Mouse (Mus musculus): ENCODE results near the gene Dot1l.
"Not testable (repeated sequence)": the region's sequence is repeated elsewhere in the genome, so short reads cannot be mapped to it uniquely, and the experiment has no call there.

Gene Dot1l

DNA sequence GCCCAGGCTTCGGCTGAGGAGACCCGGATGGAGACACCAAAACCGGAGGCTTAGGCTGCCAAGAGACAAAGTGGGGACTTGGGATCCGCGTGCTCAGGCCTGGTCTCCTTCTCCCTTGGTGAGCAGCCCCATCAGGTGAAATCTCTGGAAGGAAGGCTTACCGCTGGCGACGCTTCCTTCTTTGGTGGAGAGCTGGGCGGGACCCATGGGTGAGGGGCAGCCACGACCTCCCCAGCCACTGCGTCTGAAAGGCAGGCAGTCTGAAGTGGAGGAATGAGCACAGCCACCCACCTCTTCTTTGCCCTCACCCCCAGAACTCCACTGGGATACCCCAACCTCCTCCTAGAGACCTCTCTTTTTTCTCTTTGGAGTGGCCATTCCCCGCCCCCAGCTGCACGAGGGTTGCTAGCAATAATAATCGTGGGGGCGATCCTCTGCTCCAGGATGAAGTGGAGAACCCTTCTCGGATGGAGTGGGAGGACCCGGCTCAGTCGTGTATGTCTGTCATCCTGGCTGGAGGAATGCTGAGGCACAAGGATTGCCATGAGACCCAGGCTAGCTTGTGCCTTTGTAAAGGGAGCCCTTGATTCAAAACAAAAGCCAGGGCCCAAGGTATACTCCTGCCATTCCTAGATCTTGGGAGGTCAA, 54.1 kb downstream of the Dot1l start:
- in situ Hi-C loops (cut with MboI, MseI), result no loop called here

DNA sequence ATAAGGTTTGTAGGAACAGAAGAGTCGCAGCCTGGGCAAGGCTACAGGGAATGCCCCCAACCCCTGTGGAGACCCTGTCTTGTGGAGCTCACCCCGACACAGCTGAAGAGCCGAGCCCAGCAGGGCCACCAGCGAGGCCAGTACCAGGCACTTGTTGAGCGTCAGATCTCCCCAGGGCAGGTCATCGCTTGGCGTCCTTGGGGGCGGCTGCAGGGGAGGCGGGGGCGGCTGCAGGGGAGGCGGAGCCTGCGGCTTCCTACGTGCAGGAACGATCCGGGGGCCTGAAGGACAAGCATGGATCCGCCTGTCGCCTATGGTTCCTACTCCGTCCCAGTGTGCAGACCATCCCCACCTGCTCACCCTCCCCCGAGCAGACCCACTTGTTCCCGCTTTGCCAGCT, 55.1 kb downstream of the Dot1l start:
- in situ Hi-C loops (cut with MboI, MseI), result no loop called here

DNA sequence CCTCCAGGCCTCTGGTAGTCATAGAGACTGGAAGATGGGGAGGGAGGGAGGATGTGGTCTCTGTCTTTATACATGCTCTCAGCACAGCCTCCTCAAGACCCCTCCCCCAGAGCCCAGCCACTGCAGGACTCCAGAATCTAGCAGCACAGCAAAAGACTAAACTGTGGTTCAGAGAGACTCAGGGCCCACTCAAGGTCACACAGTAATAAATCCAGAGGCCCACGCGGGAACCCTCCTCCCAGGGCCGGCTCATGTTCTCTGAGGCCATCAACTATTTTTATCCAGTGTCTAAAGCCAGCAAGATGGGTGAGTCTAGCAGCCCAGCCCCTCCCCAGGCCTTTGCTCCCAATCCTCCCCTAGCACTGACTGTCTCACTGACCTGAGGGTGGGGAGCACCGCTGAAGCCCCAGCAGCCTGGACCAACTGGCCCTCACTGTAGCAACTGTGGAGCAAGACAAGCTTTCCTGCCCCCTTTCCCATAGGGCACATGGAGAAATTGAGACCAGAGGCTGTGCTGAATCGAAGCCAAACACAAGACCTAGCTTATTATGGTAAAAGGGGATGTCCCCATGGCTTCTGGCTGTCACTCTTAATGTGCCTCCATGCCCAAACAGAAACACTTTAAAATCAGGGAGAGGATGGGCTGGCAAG, 57.5 kb downstream of the Dot1l start:
- in situ Hi-C loops (cut with MboI, MseI), result no loop called here

DNA sequence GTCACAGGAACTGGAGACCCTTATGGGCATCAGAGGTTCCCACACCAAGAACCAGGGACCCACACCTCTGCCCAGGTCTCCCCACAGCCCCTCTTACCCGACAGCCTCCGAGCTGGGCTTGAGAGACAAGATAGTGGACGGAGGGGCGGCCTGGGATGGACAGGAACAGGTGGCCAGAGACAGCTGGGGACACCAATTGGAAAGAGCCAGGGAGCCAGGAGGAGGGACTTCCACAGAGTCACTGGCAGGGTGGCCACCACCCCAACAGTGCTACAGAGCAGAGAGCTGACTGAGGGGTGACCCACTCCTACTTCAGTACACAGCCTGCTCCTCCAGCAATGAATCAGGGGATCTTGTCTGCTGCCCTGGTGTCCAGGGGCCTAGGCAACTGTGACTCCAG, 58.4 kb downstream of the Dot1l start, which contains the start of gene Jsrp1:
Gene Jsrp1 (minus strand): TSS at position 133 of the 400 bp plus-strand sequence.
- in situ Hi-C loops (cut with MboI, MseI), result no loop called here

DNA sequence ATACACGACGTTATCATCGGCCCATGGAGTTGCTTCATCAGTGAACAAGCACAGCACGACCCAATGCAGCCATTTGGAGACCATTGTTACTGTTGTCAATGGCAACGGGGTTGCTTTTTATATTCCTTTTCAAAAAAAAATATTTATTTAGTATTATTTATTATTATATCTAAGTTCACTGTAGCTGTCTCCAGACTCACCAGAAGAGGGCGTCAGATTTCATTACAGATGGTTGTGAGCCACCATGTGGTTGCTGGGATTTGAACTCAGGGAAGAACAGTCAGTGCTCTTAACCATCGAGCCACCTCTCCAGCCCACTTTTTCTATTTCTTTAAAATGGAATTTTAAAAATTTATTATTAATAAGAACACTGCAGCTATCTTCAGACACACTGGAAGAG, 59.8 kb downstream of the Dot1l start:
- in situ Hi-C loops (cut with MboI, MseI), result no loop called here

DNA sequence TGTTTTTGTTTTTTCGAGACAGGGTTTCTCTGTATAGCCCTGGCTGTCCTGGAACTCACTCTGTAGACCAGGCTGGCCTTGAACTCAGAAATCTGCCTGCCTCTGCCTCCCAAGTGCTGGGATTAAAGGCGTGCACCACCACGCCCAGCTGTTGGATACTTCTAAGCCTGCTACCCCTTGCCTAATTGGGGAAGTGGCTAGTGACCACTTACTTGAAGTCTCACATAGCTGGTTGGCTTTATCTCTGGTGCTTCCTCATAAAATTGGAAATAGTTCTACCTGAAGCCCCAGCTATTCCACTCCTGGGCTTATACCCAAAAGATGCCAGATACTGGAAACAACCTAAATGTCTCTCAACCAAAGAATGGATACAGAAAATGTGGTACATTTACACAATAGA, 61.3 kb downstream of the Dot1l start:
- in situ Hi-C loops (cut with MboI, MseI), result not testable (repeated sequence)

DNA sequence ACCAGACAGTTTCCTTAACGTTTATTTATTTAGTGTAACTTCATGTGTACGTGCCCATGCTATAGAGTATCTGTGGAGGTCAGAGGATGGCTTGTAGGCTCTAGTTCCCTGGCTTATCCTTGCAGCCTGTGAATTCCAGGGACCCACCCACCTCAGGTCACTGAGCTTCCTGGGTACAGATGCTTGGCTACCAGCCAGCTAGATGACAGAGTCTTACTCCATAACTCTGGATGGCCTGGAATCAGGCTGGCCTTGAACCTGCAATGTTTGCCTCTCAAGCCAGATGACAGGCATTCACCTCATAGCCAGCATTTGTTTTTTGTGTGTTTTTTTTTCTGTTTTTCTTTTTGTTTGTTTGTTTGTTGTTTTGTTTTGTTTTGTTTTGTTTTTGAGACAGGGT, 62.2 kb downstream of the Dot1l start:
- in situ Hi-C loops (cut with MboI, MseI), result no loop called here

DNA sequence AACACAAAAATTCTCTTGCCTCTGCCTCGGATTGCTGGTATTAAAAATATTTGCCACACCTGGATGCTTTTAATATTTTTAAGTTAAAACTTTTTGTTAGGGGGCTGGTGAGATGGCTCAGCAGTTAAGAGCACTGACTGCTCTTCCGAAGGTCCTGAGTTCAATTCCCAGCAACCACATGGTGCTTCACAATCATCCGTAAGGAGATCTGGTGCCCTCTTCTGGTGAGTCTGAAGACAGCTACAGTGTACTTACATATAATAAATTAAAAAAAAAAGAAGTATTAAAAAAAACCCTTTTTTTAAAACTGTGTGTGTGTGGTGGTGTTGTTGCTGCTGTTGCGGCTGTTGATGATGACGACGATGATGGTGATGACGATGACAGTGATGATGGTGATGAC, 62.9 kb downstream of the Dot1l start:
- in situ Hi-C loops (cut with MboI, MseI), result not testable (repeated sequence)

DNA sequence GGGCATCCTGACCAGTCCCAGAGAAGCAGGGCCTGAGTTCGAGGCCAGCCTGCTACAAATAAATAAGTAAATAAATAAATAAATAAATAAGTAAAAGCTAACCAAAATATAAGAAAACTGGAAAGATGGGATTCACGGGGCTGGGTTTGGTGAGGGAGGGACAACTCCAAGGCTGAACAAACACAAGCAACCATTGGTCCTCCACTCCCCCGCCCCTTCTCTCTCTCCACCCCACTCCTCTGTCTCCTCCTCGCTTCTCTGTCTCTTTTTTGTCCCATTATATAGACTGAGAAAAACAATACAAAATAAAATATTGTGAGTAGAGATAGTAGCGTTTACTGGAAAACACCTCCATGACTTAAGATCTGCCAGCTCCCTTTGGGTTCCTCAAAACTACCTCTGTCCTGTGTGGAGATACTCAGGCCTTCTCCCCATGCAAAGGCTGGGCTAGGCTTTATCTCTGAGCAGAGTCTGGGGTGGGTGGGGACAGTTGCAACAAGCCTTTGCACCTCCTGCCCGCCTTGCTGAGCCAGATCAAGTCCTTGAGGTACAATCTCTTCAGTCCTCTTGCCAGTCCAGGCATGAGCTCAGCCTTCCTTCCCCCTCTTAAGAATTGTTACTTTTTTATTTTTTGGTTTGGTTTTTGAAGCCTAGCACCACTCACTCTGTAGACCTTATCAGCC, 63.7 kb downstream of the Dot1l start:
- in situ Hi-C loops (cut with MboI, MseI), result no loop called here

DNA sequence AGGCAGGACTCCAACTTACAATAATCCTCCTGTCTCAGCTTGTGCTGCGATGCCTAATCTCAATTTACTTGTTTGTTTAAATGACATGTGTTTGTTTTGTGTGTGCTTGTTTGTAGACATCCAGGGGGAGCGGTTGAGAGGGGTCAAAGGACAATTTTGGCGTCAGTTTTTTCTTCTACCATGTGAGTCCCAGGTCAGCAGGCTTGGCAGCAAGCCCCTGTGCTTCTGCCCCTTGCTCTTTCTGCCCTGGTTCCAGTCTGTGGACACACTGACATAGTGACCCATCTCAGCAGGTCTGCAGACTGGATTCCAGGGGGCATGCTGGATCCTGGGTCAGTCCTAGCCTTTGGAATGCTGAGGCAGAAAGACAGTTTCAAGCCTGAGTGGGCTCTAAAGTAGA, 64.4 kb downstream of the Dot1l start:
- in situ Hi-C loops (cut with MboI, MseI), result no loop called here

DNA sequence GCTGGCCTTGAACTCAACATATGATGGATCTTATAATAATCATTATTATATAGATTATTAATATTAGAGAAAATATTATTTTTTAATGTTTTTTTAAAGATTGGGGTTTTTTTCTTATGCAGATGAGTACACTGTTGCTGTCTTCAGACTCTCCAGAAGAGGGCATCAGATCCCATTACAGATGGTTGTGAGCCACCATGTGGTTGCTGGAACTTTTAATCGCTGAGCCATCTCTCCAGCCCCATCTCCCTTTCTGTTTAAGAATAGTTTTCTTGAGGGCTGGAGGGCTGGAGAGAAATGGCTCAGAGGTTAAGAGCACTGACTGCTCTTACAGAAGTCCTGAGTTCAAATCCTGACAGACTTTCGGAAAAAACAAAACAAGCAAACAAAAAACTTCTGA, 67.0 kb downstream of the Dot1l start:
- in situ Hi-C loops (cut with MboI, MseI), result loop anchor here (5.0 kb wide), 1 partner anchor 55 kb away; no protein-coding TSS in a partner anchor

DNA sequence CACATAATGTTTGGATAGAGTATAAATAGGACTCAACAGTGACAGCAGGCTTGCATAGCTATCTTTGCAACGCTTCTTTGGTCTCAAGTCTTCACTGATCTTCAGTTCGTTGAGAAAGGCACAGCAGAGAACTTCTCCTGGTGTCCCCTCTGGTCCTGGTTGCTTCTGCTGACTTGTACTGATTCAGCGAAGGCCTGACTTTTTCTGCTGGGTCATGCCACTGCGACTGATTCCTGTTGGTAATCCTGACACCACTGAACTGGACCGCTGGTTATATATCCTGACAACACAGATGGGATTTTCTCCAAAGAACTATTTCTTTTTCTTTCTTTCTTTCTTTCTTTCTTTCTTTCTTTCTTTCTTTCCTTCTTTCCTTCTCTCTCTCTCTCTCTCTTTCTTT, 67.5 kb downstream of the Dot1l start:
- in situ Hi-C loops (cut with MboI, MseI), result loop anchor here (5.0 kb wide), 1 partner anchor 55 kb away; no protein-coding TSS in a partner anchor

DNA sequence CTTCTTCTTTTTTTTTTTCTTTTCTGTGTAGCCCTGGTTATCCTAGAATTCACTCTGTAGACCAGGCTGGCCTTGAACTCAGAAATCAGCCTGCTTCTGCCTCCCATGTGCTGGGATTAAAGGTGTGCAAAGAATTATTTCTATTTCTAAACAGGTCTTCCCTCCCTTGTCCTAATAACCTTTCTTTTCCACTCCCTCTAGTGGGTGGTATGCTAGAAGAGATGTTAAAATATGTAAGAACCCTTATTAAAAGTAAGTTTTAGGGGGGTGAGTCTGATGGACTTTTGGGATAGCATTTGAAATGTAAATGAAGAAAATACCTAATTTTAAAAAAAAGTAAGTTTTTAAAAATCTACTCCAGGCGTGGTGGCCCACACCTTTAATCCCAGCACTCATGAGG, 68.3 kb downstream of the Dot1l start:
- in situ Hi-C loops (cut with MboI, MseI), result loop anchor here (5.0 kb wide), 1 partner anchor 54 kb away; no protein-coding TSS in a partner anchor

DNA sequence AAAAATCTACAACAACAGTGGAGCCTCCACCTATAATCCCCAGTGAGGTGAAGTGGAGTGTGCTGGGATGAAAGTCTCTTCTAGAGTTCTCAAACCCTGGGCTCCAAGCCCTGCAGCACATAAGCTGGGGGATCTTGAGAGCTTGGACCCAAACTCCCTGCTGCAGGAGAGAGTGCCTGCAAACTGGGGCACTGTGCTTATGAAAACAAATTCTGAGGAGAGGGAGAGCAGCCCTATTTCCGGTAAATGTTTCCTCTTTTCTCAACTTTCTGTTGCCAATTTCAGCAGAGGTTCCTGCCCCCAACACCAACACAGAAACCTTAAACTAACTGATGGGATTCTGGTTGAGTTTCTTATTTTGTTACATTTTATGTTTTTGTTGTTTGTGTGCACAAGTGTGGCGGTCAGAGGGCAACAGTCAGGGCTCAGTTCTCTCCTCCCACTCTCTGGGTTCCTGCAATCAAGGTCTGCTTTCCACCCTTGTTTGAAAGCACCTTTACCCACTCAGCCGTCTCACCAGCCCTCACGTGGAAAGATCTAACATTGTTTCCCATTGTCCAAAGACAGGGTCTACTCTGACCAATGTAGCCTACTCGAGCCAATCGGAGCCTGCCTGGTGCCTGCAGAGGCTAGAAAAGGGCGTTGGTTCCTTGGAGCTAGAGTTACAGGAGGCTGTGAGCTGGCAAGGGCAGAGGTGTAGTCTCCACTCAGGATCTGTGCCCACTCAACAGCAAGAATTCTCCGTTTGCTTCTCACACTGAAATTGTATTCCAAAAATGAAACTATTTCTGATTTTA, 69.0 kb downstream of the Dot1l start:
- in situ Hi-C loops (cut with MboI, MseI), result loop anchor here (5.0 kb wide), 1 partner anchor 53 kb away; no protein-coding TSS in a partner anchor

DNA sequence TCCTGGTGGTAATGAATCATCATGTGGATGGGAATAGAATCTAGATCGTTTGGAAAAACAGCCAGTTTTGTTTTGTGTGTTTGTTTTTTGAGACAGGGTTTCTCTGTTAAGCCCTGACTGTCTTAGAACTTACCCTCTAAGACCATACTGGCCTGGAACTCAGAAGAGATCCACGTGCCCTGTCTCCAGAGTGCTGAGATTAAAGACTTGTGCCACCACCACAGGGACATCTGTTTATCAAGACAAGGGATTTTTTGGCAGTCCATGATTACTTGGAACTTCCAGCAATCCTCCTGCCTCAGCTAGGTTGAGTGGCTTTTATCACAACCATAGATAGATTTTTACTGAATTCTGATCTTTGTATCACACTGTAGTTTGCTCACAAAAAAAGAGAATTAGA, 69.8 kb downstream of the Dot1l start:
- in situ Hi-C loops (cut with MboI, MseI), result loop anchor here (5.0 kb wide), 1 partner anchor 52 kb away; no protein-coding TSS in a partner anchor

DNA sequence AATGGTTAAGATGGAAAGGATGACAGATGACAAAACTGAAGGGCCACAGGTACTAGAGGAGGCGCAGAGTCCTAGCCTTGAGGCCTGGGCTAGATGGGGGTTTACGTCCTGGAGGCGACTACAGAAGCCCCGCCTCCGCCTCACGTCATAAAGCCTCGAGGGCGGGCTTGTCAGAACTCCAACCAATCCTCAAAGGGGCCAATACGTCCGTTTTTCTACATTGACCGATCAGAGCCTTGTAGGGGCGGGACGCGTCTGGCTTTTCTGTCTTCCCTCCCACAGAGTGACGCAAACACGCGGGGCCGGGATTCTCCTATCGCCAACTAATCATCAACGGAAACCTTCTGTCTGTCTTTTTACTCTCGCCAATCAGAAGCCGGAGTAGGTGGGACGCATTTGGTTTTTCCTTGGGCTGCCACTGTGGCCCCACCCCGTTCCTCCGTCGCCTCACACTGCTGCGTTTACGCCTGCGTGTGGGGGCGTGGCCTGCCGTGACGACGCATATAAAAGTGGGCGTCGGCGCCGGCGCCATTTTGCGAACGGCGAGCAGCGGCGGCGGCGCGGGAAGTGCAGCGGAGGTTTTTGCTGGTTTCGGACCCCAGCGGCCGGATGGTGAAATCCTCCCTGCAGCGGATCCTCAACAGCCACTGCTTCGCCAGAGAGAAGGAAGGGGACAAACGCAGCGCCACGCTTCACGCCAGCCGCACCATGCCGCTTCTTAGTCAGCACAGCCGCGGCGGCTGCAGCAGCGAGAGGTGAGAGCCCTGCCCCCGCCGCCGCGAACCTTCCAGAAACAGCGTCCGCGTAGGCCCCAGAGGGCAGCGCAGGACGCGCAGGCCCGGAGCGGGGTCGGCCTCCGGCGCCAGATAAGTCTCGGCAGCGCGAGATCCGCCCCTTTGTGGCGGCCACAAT, 71.4 kb downstream of the Dot1l start, which contains the start of gene Oaz1:
Gene Oaz1 (plus strand): TSS at position 506 of the 912 bp plus-strand sequence.
- in situ Hi-C loops (cut with MboI, MseI), result no loop called here

DNA sequence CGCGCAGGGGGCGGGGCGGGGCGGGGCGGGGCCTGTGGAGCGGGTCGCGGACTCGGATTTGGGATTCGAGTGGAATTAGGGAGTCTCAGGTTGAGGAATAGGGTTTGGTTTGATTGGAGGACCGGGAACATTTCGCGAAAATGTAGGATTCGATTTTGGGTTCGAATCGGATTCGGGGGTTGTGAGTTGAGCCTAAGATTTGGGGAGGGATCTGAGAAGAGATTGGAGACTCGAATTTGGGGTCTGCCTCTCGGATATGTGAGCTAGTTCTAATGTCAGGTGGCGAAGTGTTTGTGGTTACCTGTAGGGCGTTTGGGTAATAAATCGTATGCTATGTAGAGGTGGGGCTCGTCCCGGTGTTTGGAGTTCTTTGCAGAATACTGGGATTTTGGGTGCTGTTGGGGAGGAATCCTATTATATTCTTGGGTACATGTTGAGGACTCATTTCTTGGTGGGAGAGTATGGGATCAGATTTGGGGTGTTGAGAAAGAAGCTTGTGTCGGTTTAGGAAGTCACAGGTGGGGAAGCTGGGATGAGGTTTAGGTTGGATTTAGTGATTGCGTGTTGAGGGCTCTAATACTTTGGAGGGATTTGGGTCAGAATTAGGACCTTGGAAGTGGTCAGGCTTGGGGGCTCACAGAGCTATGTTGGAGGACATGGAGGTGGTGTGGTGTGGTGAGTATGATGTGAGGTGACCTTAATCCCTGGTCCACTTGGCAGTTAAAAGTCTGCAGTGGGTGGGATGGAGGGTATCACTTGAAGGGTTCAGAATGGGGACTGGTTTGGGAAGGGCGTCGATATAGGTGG, 72.3 kb downstream of the Dot1l start:
- in situ Hi-C loops (cut with MboI, MseI), result no loop called here

DNA sequence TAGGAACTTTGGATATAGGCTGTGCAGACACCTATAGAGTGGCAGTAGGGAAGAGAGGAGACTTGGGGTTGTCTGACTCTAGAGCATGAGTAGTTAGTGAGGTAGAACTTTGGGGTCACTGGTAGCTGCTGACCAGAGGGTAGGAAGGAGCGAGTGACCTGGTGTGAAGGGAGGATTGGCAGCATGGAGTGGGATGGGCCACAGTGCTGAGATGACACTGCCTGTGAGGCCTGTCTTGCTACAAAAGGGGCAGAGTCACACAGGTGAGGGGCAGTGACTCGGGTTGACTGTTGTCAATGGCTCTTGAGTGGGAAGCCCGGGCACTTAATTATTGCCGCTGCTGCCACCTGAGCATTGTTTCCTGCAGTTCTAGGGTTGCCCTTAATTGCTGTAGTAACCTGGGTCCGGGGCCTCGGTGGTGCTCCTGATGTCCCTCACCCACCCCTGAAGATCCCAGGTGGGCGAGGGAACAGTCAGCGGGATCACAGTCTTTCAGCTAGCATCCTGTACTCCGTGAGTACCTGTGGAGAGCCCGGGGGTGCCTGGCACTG, 72.9 kb downstream of the Dot1l start:
- in situ Hi-C loops (cut with MboI, MseI), result no loop called here

DNA sequence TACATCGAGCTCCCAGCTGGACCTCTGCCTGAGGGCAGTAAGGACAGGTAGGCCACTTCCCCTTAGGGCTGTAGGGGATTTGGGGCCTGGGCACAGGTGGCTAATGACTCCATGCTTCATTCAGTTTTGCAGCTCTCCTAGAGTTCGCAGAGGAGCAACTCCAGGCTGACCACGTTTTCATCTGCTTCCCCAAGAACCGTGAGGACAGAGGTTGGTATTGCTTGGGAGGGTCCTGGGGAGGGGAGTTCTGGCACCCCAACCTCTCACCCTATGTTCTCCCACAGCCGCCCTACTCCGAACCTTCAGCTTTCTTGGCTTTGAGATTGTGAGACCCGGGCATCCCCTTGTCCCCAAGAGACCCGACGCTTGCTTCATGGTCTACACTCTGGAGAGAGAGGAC, 73.6 kb downstream of the Dot1l start:
- in situ Hi-C loops (cut with MboI, MseI), result not testable (repeated sequence)

All from T-helper 2 cell (primary cell).